Mouse (Mus musculus) heart, embryonic 13.5 days (tissue): ENCODE data around the gene Arl14. TPM values are rescaled to one million over a fixed set of nuclear protein-coding genes. Genes with fewer than 3 reads are reported as not detected.

Source experiments
- ATAC-seq: fragments of 200-750 bp; cut with Nextera tagmentation; 2 replicates; pipeline ENCODE4 v1.8.0; 2017; ENCODE audit warnings: moderate TSS enrichment; ENCODE audit not compliant: insufficient number of reproducible peaks, low FRiP score, low TSS enrichment; ENCODE audit errors: extremely low read depth
- H3K27ac ChIP-seq: fragments of 300-500 bp; sonication (generic); replicated peaks from 2 replicates; pipeline ENCODE4 v1.5.1; 2015; ENCODE audit warnings: moderate library complexity, mild to moderate bottlenecking, inconsistent platforms
- H3K27me3 ChIP-seq: fragments of 300-500 bp; sonication (generic); replicated peaks from 2 replicates; pipeline ENCODE4 v1.6.1; 2015; ENCODE audit warnings: mild to moderate bottlenecking, inconsistent platforms
- H3K36me3 ChIP-seq: fragments of 300-500 bp; sonication (generic); 2 replicates; pipeline ENCODE4 v1.6.1; 2015; ENCODE audit warnings: mild to moderate bottlenecking, inconsistent platforms
- H3K4me1 ChIP-seq: fragments of 300-500 bp; sonication (generic); 2 replicates; pipeline ENCODE4 v1.6.1; 2015; ENCODE audit warnings: inconsistent platforms
- H3K4me2 ChIP-seq: fragments of 300-500 bp; sonication (generic); 2 replicates; pipeline ENCODE4 v1.6.1; 2015; ENCODE audit warnings: inconsistent platforms, mild to moderate bottlenecking, moderate library complexity
- H3K4me3 ChIP-seq: fragments of 300-500 bp; sonication (generic); 2 replicates; pipeline ENCODE4 v1.5.1; 2015; ENCODE audit warnings: moderate library complexity, mild to moderate bottlenecking, inconsistent platforms
- H3K9ac ChIP-seq: fragments of 300-500 bp; sonication (generic); 2 replicates; pipeline ENCODE4 v1.6.1; 2015; ENCODE audit warnings: inconsistent platforms, mild to moderate bottlenecking, moderate library complexity
- H3K9me3 ChIP-seq: fragments of 300-500 bp; sonication (generic); 2 replicates; pipeline ENCODE4 v1.6.1; 2016; ENCODE audit warnings: inconsistent platforms
- WGBS: fragments of 180-500 bp; shearing (Covaris S2); methylation state at CpG from one replicate; pipeline ENCODE4 v1.1.7; 2015; ENCODE audit warnings: mixed read lengths; 5-methylcytosine and 5-hydroxymethylcytosine counted together
- polyA plus RNA-seq: library from polyadenylated mRNA; unstranded; fragments of >200 nt; fragmentation: Nextera tagmentation; extraction: Ambion mirVana; gene quantifications from 2 replicates; pipeline ENCODE4 v1.2.1, GENCODE M21; 2015

Gene Arl14
- polyA plus RNA-seq = not detected in 2 replicates

DNA sequence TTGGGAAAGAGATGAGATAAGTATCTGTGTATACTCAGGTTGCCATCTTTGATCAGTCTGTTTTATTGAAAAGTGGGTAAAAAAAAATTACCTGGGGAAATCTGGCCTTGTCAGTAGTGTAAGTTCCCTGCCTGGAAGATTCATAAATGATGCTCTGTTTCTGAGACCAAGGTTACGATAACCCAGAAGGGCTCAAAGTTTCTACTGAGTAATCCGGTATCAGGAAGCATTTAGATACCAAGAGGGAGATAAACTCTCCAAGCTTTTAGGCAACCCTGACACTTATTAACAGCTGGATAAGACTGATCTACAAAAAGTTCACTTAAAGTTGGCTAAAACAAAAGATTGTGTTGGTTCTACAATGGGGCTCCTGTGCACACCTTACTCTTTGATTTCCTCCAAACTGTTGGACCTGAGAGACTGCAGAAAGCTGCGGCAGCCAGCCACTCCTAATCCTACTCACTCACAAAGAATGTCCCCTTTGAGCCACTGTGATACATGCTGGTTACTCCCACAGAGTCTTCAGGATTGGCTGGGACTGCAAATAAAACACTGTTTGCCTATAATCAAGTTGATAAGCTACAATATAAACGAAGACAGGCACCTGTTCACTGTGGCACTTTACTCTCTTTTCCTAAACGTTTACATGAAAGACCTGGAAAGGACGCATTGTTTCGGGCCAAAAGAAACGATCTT, at the start of gene Arl14:
Arl14 (plus strand) TSS at position 614 of the 696 bp plus-strand sequence.
- no peak for ATAC-seq
- peaks cover 33% of the 10 kb centered on the region for H3K4me1 ChIP-seq
- no peak within 1 kb of the TSS for H3K4me3 ChIP-seq
- H3K27ac ChIP-seq = no peak within 1 kb of the TSS
- no peak within 1 kb of the TSS for H3K4me2 ChIP-seq
- H3K9ac ChIP-seq = no peak within 1 kb of the TSS
- H3K27me3 ChIP-seq = no peaks in the 10 kb centered on the region
- H3K36me3 ChIP-seq = no peaks in the 10 kb centered on the region
- H3K9me3 ChIP-seq = no peaks in the 10 kb centered on the region
- WGBS = 61% methylated on average over 8 of the region's 8 CpGs

DNA sequence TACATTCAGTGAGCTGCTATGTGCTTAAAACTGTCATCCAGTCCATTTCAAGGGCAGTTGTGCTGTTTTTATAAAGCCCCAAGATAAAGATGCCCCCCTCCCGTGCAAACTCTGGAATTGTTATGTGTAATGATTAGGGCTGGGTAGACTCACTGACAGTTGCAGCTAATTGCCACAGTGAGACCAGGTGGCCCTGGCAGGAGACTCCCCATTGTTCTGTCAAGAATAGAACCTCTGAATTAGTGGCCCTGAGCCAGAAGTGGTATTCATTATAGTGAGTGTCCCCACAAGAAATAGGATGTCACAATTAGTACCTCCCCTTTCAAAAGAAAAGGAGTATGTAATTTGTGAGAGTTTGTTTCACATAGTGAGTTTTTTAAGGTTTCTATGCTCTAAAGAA, 47.0 kb upstream of the Arl14 start:
- no peak overlapping the region for H3K9ac ChIP-seq
- no peak overlapping the region for H3K27ac ChIP-seq
- H3K4me2 ChIP-seq = no peak overlapping the region
- H3K27me3 ChIP-seq = no peaks in the 10 kb centered on the region
- no peaks in the 10 kb centered on the region for H3K36me3 ChIP-seq
- H3K9me3 ChIP-seq = no peaks in the 10 kb centered on the region
- no peak overlapping the region for H3K4me3 ChIP-seq
- H3K4me1 ChIP-seq = no peaks in the 10 kb centered on the region
- ATAC-seq = no peak
- WGBS = 13% methylated on average over 1 of the region's 1 CpGs

DNA sequence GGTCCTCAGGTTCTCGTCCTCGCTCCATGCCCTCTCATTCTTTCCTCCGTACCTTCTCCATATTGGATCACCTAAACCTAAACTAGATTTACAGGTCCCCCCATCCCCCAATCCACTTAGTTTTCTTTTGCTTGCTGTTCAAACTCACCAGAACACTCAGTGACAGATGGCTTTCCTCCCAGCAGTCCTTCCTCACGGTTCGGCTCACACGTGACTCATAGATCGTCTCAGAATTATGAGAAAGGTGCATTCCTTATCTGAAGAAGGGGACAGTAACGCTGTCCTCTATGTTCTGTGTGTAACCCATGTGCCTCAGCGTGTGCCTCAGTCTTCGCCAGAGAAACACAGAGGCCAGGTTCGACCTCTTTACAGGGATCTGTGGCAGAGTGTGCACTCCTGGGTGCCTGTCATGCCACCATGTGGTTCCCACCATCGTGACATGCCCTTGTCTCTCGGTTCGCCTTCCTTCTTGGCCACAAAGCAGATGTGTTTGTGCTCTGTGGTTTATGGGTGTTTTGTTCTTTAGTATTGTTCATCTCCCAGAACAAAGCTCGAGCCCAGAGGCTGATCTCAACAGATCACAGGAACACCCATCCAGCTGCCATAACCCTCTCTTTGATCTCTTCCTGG, 44.9 kb upstream of the Arl14 start:
- Histone ChIP-seq H3K9ac (no peak overlapping the region), H3K4me3 (no peak overlapping the region), H3K27ac (no peak overlapping the region), H3K4me1 (no peaks in the 10 kb centered on the region), H3K36me3 (no peaks in the 10 kb centered on the region), H3K4me2 (no peak overlapping the region), H3K27me3 (no peaks in the 10 kb centered on the region), H3K9me3 (no peaks in the 10 kb centered on the region)
- 78% methylated on average over 15 of the region's 15 CpGs for WGBS
- no peak for ATAC-seq

DNA sequence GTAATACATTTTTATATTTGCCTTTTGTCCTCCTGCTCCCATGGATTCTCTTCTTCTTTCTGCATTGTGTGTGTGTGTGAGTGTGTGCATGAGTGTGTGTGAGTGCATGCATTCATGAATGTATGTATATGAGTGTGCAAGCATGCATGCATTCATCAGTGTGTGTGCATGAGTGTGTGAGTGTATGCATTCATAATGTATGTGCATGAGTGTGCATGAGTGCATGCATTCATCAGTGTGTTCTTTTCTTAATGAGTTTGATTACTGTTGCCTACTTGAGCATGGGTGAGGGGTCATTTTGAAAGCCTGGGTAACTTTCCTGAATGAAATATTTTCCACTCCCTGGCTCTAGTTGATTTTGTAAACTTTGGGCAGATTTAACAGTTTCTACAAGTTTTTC, 44.3 kb upstream of the Arl14 start:
- Histone ChIP-seq H3K27ac (no peak overlapping the region), H3K9me3 (no peaks in the 10 kb centered on the region), H3K9ac (no peak overlapping the region), H3K4me2 (no peak overlapping the region), H3K27me3 (no peaks in the 10 kb centered on the region), H3K36me3 (no peaks in the 10 kb centered on the region), H3K4me1 (no peaks in the 10 kb centered on the region), H3K4me3 (no peak overlapping the region)
- ATAC-seq = no peak

DNA sequence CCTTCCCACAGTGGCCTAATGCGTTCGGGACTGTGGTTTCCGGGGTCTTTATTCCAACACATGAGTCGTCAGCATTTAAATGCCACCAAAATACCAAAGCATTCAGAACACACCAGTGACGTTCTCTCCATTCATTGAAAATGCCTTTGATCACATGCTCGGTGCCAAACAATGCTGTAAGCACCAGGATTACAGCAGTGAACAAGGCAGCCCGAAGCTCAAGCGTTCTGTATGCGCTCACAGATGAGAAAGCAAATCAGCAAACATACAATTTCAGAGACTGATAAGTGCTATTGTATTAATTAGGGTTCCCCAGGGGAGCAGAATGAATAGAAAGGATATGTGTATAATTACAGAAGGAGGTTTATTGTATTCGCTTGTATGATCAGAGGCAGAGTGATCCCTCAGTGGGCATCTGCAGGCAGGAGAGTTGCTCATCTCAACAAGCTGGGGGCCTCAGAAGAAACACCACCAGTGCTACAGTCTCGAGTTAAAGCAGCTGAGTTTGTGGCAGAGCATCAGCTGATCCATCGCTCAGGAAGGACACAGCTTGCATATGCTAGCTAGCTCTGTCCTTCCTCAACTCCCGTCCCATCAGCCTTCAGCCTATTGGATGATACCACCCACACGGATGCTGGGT, 43.7 kb upstream of the Arl14 start:
- Histone ChIP-seq H3K4me2 (no peak overlapping the region), H3K9me3 (no peaks in the 10 kb centered on the region), H3K9ac (no peak overlapping the region), H3K27me3 (no peaks in the 10 kb centered on the region), H3K4me1 (no peaks in the 10 kb centered on the region), H3K27ac (no peak overlapping the region), H3K36me3 (no peaks in the 10 kb centered on the region), H3K4me3 (no peak overlapping the region)
- no peak for ATAC-seq
- WGBS = 75% methylated on average over 14 of the region's 14 CpGs

- no peaks in the 10 kb centered on the region for H3K27me3 ChIP-seq
- H3K36me3 ChIP-seq = no peaks in the 10 kb centered on the region
- H3K4me2 ChIP-seq = no peak overlapping the region
- H3K4me1 ChIP-seq = 0 out of 2 replicates have a peak, but pooled peaks cover 3% of the 10 kb centered on the region
- WGBS = 68% methylated on average over 8 of the region's 8 CpGs
- no peak overlapping the region for H3K9ac ChIP-seq
- H3K27ac ChIP-seq = no peak overlapping the region
- no peak overlapping the region for H3K4me3 ChIP-seq
- H3K9me3 ChIP-seq = no peaks in the 10 kb centered on the region
- ATAC-seq = no peak
These were observed 40.7 kb upstream of the Arl14 start for GRCm38 (mm10) chr3:69181531-69181930.

- Histone ChIP-seq H3K9ac (no peak overlapping the region), H3K27me3 (no peaks in the 10 kb centered on the region), H3K4me2 (no peak overlapping the region), H3K4me3 (no peak overlapping the region), H3K4me1 (0 out of 2 replicates have a peak, but pooled peaks cover 6% of the 10 kb centered on the region), H3K27ac (no peak overlapping the region), H3K9me3 (no peaks in the 10 kb centered on the region), H3K36me3 (no peaks in the 10 kb centered on the region)
- no peak for ATAC-seq
These were observed 40.0 kb upstream of the Arl14 start for GRCm38 (mm10) chr3:69182225-69182624.

GRCm38 (mm10) chr3:69185244-69185643, 37.0 kb upstream of the Arl14 start:
- Histone ChIP-seq H3K4me3 (no peak overlapping the region), H3K9me3 (no peaks in the 10 kb centered on the region), H3K4me1 (0 out of 2 replicates have a peak, but pooled peaks cover 6% of the 10 kb centered on the region), H3K27me3 (no peaks in the 10 kb centered on the region), H3K9ac (no peak overlapping the region), H3K36me3 (no peaks in the 10 kb centered on the region), H3K4me2 (no peak overlapping the region), H3K27ac (no peak overlapping the region)
- WGBS = 73% methylated on average over 7 of the region's 7 CpGs
- ATAC-seq = no peak

GRCm38 (mm10) chr3:69186031-69186430, 36.2 kb upstream of the Arl14 start:
- H3K27me3 ChIP-seq = no peaks in the 10 kb centered on the region
- H3K4me3 ChIP-seq = no peak overlapping the region
- no peak overlapping the region for H3K27ac ChIP-seq
- 0 out of 2 replicates have a peak, but pooled peaks cover 6% of the 10 kb centered on the region for H3K4me1 ChIP-seq
- no peak for ATAC-seq
- H3K9me3 ChIP-seq = no peaks in the 10 kb centered on the region
- WGBS = 62% methylated on average over 4 of the region's 4 CpGs
- H3K4me2 ChIP-seq = no peak overlapping the region
- no peak overlapping the region for H3K9ac ChIP-seq
- H3K36me3 ChIP-seq = no peaks in the 10 kb centered on the region

GRCm38 (mm10) chr3:69186643-69187042, 35.6 kb upstream of the Arl14 start:
- Histone ChIP-seq H3K9ac (no peak overlapping the region), H3K9me3 (no peaks in the 10 kb centered on the region), H3K4me1 (0 out of 2 replicates have a peak, but pooled peaks cover 6% of the 10 kb centered on the region), H3K27me3 (no peaks in the 10 kb centered on the region), H3K27ac (no peak overlapping the region), H3K4me3 (no peak overlapping the region), H3K4me2 (no peak overlapping the region), H3K36me3 (no peaks in the 10 kb centered on the region)
- 57% methylated on average over 16 of the region's 16 CpGs for WGBS
- no peak for ATAC-seq

DNA sequence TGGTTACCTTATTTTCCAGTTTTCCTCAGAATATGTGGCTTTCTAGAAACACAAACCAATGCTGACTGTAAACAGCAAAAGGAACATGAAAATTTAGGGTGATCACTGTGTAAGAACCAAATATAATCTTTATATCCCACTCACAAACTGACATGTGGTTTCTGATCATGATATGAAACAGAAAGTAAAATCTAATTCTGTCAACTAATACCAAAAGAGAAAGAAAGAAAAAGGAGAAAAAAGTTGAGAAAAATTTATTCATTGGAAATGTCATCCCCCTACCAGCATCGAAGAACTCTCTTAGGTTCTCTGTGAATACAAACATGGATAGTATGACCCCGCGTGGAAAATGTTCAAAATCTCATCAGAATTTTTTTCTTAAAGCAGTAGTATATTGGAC, 29.2 kb upstream of the Arl14 start:
- H3K36me3 ChIP-seq = no peaks in the 10 kb centered on the region
- H3K27me3 ChIP-seq = no peaks in the 10 kb centered on the region
- no peak overlapping the region for H3K4me3 ChIP-seq

More for the DNA sequence above, 29.2 kb upstream of the Arl14 start:
- ATAC-seq = no peak
- no peak overlapping the region for H3K4me2 ChIP-seq
- H3K27ac ChIP-seq = no peak overlapping the region
- no peaks in the 10 kb centered on the region for H3K9me3 ChIP-seq
- no peak overlapping the region for H3K9ac ChIP-seq
- no peaks in the 10 kb centered on the region for H3K4me1 ChIP-seq
- WGBS = 83% methylated on average over 3 of the region's 3 CpGs
